Mouse (Mus musculus): ENCODE measurements at regions not wholly inside any gene's neighbourhood (a gene's known extent, or its start where the extent isn't known, plus 50 kb on each side); places are given as distances from the start of the nearest gene placed in this dataset.
"Not testable (repeated sequence)": the region's sequence is repeated elsewhere in the genome, so short reads cannot be mapped to it uniquely, and the experiment has no call there.

- Histone ChIP-seq H3K9ac (ENCODE audit: low read depth, poor library complexity, severe bottlenecking) (no peak overlapping the region; the same call in 1 of the 2 replicates), H3K4me3 (ENCODE audit: low read depth, low read length) (peak overlapping the region; percentile 78), H3K27me3 (ENCODE audit: control insufficient read depth, insufficient read depth, low read length, poor library complexity, severe bottlenecking) (no peaks in the 10 kb centered on the region), H3K9me3 (replicated peaks; ENCODE audit: control insufficient read depth, insufficient read depth, low read length, poor library complexity, severe bottlenecking) (peaks cover under 1% of the 10 kb centered on the region; the same call in 1 of the 2 replicates), H3K36me3 (ENCODE audit: control insufficient read depth, insufficient read depth, low read length, poor library complexity, severe bottlenecking) (peaks cover 3% of the 10 kb centered on the region), H3K27ac (ENCODE audit: insufficient read depth, low read length) (peak overlapping the region; percentile 97), H3K4me1 (ENCODE audit: control insufficient read depth, insufficient read depth, low read length) (peaks cover 1% of the 10 kb centered on the region)
- TF ChIP-seq EP300 (IDR thresholded peaks at IDR 0.05; ENCODE audit: insufficient read depth, low read depth, low read length) = peak; percentile 96
- no peak for TF ChIP-seq POLR2A (IDR thresholded peaks at IDR 0.05; ENCODE audit: insufficient read depth, low read length)
- TF ChIP-seq CTCF (IDR thresholded peaks at IDR 0.05; ENCODE audit: low read depth, low read length) = no peak
Measured at GRCm38 (mm10) chr17:94866630-94867029, 116.8 kb upstream of the Mettl4 start.

- not testable (repeated sequence) for H3K36me3 ChIP-seq (ENCODE audit: control insufficient read depth, insufficient read depth, low read length, poor library complexity, severe bottlenecking); H3K9me3 ChIP-seq (replicated peaks; ENCODE audit: control insufficient read depth, insufficient read depth, low read length, poor library complexity, severe bottlenecking); H3K27me3 ChIP-seq (ENCODE audit: control insufficient read depth, insufficient read depth, low read length, poor library complexity, severe bottlenecking); H3K4me1 ChIP-seq (ENCODE audit: control insufficient read depth, insufficient read depth, low read length)
- TF ChIP-seq POLR2A (IDR thresholded peaks at IDR 0.05; ENCODE audit: insufficient read depth, low read length) = peak; percentile 98
- peak; percentile 67; the same call in 1 of the 2 replicates for TF ChIP-seq EP300 (IDR thresholded peaks at IDR 0.05; ENCODE audit: insufficient read depth, low read depth, low read length)
- Histone ChIP-seq H3K4me3 (ENCODE audit: low read depth, low read length) (peak overlapping the region; percentile 78), H3K9ac (ENCODE audit: low read depth, poor library complexity, severe bottlenecking) (peak overlapping the region; percentile 72), H3K27ac (ENCODE audit: insufficient read depth, low read length) (peak overlapping the region; percentile 85)
Measured at GRCm38 (mm10) chr17:94864531-94865318, 114.9 kb upstream of the Mettl4 start.

- H3K27ac ChIP-seq (ENCODE audit: insufficient read depth, low read length); H3K4me1 ChIP-seq (ENCODE audit: control insufficient read depth, insufficient read depth, low read length); H3K36me3 ChIP-seq (ENCODE audit: control insufficient read depth, insufficient read depth, low read length, poor library complexity, severe bottlenecking); H3K9me3 ChIP-seq (replicated peaks; ENCODE audit: control insufficient read depth, insufficient read depth, low read length, poor library complexity, severe bottlenecking); H3K4me3 ChIP-seq (ENCODE audit: low read depth, low read length); H3K9ac ChIP-seq (ENCODE audit: low read depth, poor library complexity, severe bottlenecking); H3K27me3 ChIP-seq (ENCODE audit: control insufficient read depth, insufficient read depth, low read length, poor library complexity, severe bottlenecking): not testable (repeated sequence)
Measured at GRCm38 (mm10) chr17:94854698-94855097, 104.9 kb upstream of the Mettl4 start.

- H3K27ac ChIP-seq (ENCODE audit: insufficient read depth, low read length) = peak overlapping the region; percentile 77
Measured at GRCm38 (mm10) chr17:94834446-94835117, 84.8 kb upstream of the Mettl4 start.

GRCm38 (mm10) chr17:94834067-94834445 lies 84.2 kb upstream of the Mettl4 start:
- peak overlapping the region; percentile 77 for H3K27ac ChIP-seq (ENCODE audit: insufficient read depth, low read length)
- peak overlapping the region; percentile 47 for H3K9ac ChIP-seq (ENCODE audit: low read depth, poor library complexity, severe bottlenecking)
- H3K4me3 ChIP-seq (ENCODE audit: low read depth, low read length) = peak overlapping the region; percentile 95
- H3K9me3 ChIP-seq (replicated peaks; ENCODE audit: control insufficient read depth, insufficient read depth, low read length, poor library complexity, severe bottlenecking); H3K36me3 ChIP-seq (ENCODE audit: control insufficient read depth, insufficient read depth, low read length, poor library complexity, severe bottlenecking); H3K4me1 ChIP-seq (ENCODE audit: control insufficient read depth, insufficient read depth, low read length); H3K27me3 ChIP-seq (ENCODE audit: control insufficient read depth, insufficient read depth, low read length, poor library complexity, severe bottlenecking): not testable (repeated sequence)

More at GRCm38 (mm10) chr17:94834446-94835117, 84.8 kb upstream of the Mettl4 start:
- Histone ChIP-seq H3K27me3 (ENCODE audit: control insufficient read depth, insufficient read depth, low read length, poor library complexity, severe bottlenecking) (no peaks in the 10 kb centered on the region), H3K36me3 (ENCODE audit: control insufficient read depth, insufficient read depth, low read length, poor library complexity, severe bottlenecking) (0 out of 2 replicates have a peak, but pooled peaks cover 2% of the 10 kb centered on the region), H3K4me3 (ENCODE audit: low read depth, low read length) (peak overlapping the region; percentile 95), H3K9me3 (replicated peaks; ENCODE audit: control insufficient read depth, insufficient read depth, low read length, poor library complexity, severe bottlenecking) (no peaks in the 10 kb centered on the region), H3K9ac (ENCODE audit: low read depth, poor library complexity, severe bottlenecking) (peak overlapping the region; percentile 47), H3K4me1 (ENCODE audit: control insufficient read depth, insufficient read depth, low read length) (no peaks in the 10 kb centered on the region)
- TF ChIP-seq EP300 (IDR thresholded peaks at IDR 0.05; ENCODE audit: insufficient read depth, low read depth, low read length) = no peak
- TF ChIP-seq POLR2A (IDR thresholded peaks at IDR 0.05; ENCODE audit: insufficient read depth, low read length) = peak; percentile 68

- not testable (repeated sequence) for H3K36me3 ChIP-seq (ENCODE audit: control insufficient read depth, insufficient read depth, low read length, poor library complexity, severe bottlenecking); H3K4me1 ChIP-seq (ENCODE audit: control insufficient read depth, insufficient read depth, low read length); H3K9me3 ChIP-seq (replicated peaks; ENCODE audit: control insufficient read depth, insufficient read depth, low read length, poor library complexity, severe bottlenecking); H3K4me3 ChIP-seq (ENCODE audit: low read depth, low read length); H3K27me3 ChIP-seq (ENCODE audit: control insufficient read depth, insufficient read depth, low read length, poor library complexity, severe bottlenecking); H3K9ac ChIP-seq (ENCODE audit: low read depth, poor library complexity, severe bottlenecking); H3K27ac ChIP-seq (ENCODE audit: insufficient read depth, low read length)
Measured at GRCm38 (mm10) chr17:94826415-94826814, 76.6 kb upstream of the Mettl4 start.
